In the genomic region with DNA sequence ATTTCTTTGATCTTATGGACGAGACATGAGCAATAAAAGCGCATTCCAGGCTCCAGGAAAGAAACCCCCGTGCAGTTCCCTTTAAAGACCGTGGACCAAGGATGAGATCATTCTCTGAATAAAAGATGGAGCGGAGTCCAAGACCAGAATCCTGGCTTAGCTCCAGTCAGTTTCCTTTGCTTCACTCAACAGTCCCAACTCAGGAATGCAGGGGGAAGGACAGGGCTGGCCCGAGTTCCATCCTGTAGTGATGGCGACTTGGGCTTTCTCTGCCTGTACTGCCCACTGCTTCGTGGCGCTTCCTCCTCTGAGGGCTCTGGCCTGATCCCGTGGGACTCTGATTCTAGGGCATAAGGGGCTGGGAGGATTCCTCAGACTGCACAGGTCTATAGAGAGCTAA, we compare ENCODE assay signal across 9 mouse cellular contexts. TPM values are rescaled to one million over a fixed set of nuclear protein-coding genes. Genes with fewer than 3 reads are reported as not detected.
DNase-seq lines count a peak whose midpoint lies in the region; ATAC-seq lines count a peak whose summit lies in the region.
"Had no signal": no experiment of that assay in that cellular context is flagged by ENCODE, and none has a peak within 500 bp of the region (broad histone marks: within the 10 kb centered on the region; RNA-seq: fewer than 3 reads in every experiment).

No protein-coding gene starts in this region.

- H3K27ac ChIP-seq in hindbrain, embryonic 15.5 days (replicated peaks), result peak overlapping the region; percentile 9

- 37% methylated on average over 10 of the region's 10 CpGs for WGBS in hindbrain, embryonic 15.5 days

- H3K4me1 ChIP-seq in hindbrain, embryonic 15.5 days (replicated peaks), result peaks cover 42% of the 10 kb centered on the region

- no peaks in the 10 kb centered on the region for H3K9me3 ChIP-seq in hindbrain, embryonic 15.5 days

- H3K36me3 ChIP-seq in hindbrain, embryonic 15.5 days, result no peaks in the 10 kb centered on the region

- peak; percentile 45 for DNase-seq in 3134 (ENCODE audit: extremely low read depth, insufficient read length, low spot score)
- DNase-seq in Muller cell, postnatal 12 days (ENCODE audit: inconsistent ontology term), result peak; percentile 92
- peak; percentile 76 for DNase-seq in gastrocnemius, postnatal 10 days
- DNase-seq in lung, adult 18-20 months, result peak; percentile 70 to 84
- DNase-seq in thymus, postnatal 0 days (ENCODE audit: low spot score), result no peak

- peak; percentile 61 for ATAC-seq in hindbrain, embryonic 15.5 days (ENCODE audit: low FRiP score, low read depth)
- no peak for ATAC-seq in monocyte, adult 5-6 weeks (replicated peaks; ENCODE audit: insufficient number of reproducible peaks, low FRiP score, low TSS enrichment, poor library complexity, severe bottlenecking)
- no peak for ATAC-seq in CD4-positive, CD25-positive, alpha-beta regulatory T cell, adult 4 months

- H3K4me2 ChIP-seq in hindbrain, embryonic 15.5 days, result no peak overlapping the region

- no peaks in the 10 kb centered on the region for H3K27me3 ChIP-seq in hindbrain, embryonic 15.5 days

- H3K4me3 ChIP-seq in hindbrain, embryonic 15.5 days, result no peak overlapping the region

- no peak overlapping the region for H3K9ac ChIP-seq in hindbrain, embryonic 15.5 days

RNA-seq across cellular contexts. Expression of gene Casq1, which starts 0.7 kb away (rescaled TPM):
- total RNA-seq in gastrocnemius, postnatal 10 days (2021), result 1,000 to 10,000 TPM; 4,961 to 5,359 TPM
- polyA plus RNA-seq in hindbrain, embryonic 15.5 days (2015; fragmentation: Nextera tagmentation; extraction: Ambion mirVana), result 1.4 and 2.2 TPM in 2 replicates
- total RNA-seq in monocyte, adult 5-6 weeks (2017), result not detected in 3 replicates
- polyA plus RNA-seq in CD4-positive, CD25-positive, alpha-beta regulatory T cell, adult 4 months (2017; shearing (Covaris generic)), result not detected
- polyA plus RNA-seq in thymus, postnatal 0 days (2015; fragmentation: Nextera tagmentation; extraction: Ambion mirVana), result 1.4 and 2.0 TPM in 2 replicates

RNA-seq across cellular contexts. Expression of gene Pea15a, which starts 13.8 kb away (rescaled TPM):
- total RNA-seq in gastrocnemius, postnatal 10 days (2021), result 10 to 100 TPM; 72.5 to 82.1 TPM
- 454 and 489 TPM in 2 replicates for polyA plus RNA-seq in hindbrain, embryonic 15.5 days (2015; fragmentation: Nextera tagmentation; extraction: Ambion mirVana)
- 23.3 to 71.6 TPM (median 23.9 TPM) in 3 replicates for total RNA-seq in monocyte, adult 5-6 weeks (2017)
- polyA plus RNA-seq in CD4-positive, CD25-positive, alpha-beta regulatory T cell, adult 4 months (2017; shearing (Covaris generic)), result 10 to 100 TPM; 55.4 to 76.7 TPM
- 31.1 and 32.8 TPM in 2 replicates for polyA plus RNA-seq in thymus, postnatal 0 days (2015; fragmentation: Nextera tagmentation; extraction: Ambion mirVana)

RNA-seq across cellular contexts. Expression of gene Atp1a4, which starts 37.8 kb away (rescaled TPM):
- under 1 TPM; 0.61 to 0.66 TPM for total RNA-seq in gastrocnemius, postnatal 10 days (2021)
- 0.05 and 0.06 TPM in 2 replicates for polyA plus RNA-seq in hindbrain, embryonic 15.5 days (2015; fragmentation: Nextera tagmentation; extraction: Ambion mirVana)
- total RNA-seq in monocyte, adult 5-6 weeks (2017), result 0.43 TPM in 1 of 3 replicates, not detected in the others
- not detected for polyA plus RNA-seq in CD4-positive, CD25-positive, alpha-beta regulatory T cell, adult 4 months (2017; shearing (Covaris generic))
- polyA plus RNA-seq in thymus, postnatal 0 days (2015; fragmentation: Nextera tagmentation; extraction: Ambion mirVana), result not detected in 2 replicates
- total RNA-seq: left cerebral cortex, postnatal 25 days had no signal

RNA-seq across cellular contexts. Expression of gene Igsf8, which starts 41.0 kb away (rescaled TPM):
- 10 to 100 TPM; 15.4 to 19.1 TPM for total RNA-seq in gastrocnemius, postnatal 10 days (2021)
- 75.3 and 79.0 TPM in 2 replicates for polyA plus RNA-seq in hindbrain, embryonic 15.5 days (2015; fragmentation: Nextera tagmentation; extraction: Ambion mirVana)
- total RNA-seq in monocyte, adult 5-6 weeks (2017), result 13.0 to 18.8 TPM (median 16.7 TPM) in 3 replicates
- polyA plus RNA-seq in CD4-positive, CD25-positive, alpha-beta regulatory T cell, adult 4 months (2017; shearing (Covaris generic)), result 1 to 10 TPM; 3.8 to 5.5 TPM
- 24.2 and 28.4 TPM in 2 replicates for polyA plus RNA-seq in thymus, postnatal 0 days (2015; fragmentation: Nextera tagmentation; extraction: Ambion mirVana)
